Mouse (Mus musculus): ENCODE results near the gene Sgo2a. TPM values are rescaled to one million over a fixed set of nuclear protein-coding genes. Genes with fewer than 3 reads are reported as not detected.
"Not testable (repeated sequence)": the region's sequence is repeated elsewhere in the genome, so short reads cannot be mapped to it uniquely, and the experiment has no call there.

The Sgo2a gene
- total RNA-seq, 4 experiments from 2014 or later = 3.7 to 4.9 (median 4.3) TPM

DNA sequence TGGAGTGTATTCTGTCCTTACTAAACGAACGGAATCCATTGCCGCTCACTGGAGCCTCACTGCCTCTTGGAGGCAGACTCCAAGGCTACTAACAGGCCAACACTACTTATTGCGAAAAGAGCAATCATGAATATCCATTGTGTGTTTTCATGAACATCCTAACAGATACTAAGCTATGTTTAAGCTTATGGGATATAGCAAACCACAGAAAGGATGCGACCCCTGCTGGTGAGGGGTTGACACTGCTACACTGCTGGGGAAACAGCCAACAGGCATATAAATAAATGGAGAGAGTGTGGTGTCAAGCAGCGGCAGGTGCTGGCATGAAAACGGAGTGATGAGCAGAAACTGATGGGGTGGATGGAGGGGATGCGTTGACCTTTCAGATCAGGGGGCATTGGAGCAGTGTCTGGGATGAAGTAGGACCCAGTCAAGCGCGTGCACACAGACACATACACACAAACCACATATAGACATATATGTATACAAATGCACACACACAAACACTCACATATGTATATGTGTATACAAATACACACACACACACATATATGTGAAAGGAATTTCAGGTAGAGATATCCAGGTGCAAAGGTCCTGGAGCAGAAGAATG is 35.5 kb downstream of the Sgo2a start:
- peak; percentile 52 for DNase-seq (ENCODE audit: low spot score)

DNA sequence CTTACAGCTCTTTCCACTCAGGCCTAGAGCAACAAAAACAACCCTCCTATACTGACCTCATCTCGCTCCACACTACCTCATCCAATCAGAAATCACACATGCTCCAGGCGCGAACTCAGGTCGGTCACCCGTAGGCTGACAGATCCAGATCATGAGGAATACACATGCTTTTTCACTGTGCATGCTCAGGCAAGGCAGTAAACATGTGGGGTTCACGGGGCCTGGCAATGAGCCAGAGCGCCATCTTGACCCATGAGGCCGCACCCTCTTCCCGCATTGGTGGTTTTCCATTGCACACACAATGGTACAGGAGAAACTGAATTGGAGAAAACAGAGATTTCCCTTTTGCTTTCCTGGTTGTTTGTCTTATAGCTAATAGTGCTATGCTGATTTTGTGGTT is 41.5 kb downstream of the Sgo2a start:
- not testable (repeated sequence) for DNase-seq (ENCODE audit: low spot score)

DNA sequence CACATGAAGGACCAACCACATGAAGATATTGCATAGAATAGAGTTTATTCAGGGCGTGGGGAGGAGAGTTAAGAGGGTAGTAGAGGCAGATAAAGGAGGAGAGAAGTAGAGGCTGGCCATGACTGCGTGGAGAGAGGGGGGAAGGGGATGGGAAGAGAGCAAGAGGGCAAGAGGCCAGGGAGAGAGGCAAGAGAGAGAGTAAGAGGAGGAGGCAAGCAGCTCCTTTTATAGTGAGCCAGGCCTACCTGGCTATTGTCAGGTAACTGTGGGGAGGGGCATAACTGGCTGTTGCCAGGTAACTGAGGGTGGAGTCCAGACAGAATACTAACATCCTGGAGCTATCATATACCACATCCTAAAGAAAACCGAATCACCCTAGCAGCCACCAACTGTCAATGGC is 49.3 kb downstream of the Sgo2a start:
- no peak for DNase-seq (ENCODE audit: low spot score)

- DNase-seq (ENCODE audit: low spot score) = no peak
Observed at GRCm38 (mm10) chr1:58045546-58045945, 49.8 kb downstream of the Sgo2a start.

DNA sequence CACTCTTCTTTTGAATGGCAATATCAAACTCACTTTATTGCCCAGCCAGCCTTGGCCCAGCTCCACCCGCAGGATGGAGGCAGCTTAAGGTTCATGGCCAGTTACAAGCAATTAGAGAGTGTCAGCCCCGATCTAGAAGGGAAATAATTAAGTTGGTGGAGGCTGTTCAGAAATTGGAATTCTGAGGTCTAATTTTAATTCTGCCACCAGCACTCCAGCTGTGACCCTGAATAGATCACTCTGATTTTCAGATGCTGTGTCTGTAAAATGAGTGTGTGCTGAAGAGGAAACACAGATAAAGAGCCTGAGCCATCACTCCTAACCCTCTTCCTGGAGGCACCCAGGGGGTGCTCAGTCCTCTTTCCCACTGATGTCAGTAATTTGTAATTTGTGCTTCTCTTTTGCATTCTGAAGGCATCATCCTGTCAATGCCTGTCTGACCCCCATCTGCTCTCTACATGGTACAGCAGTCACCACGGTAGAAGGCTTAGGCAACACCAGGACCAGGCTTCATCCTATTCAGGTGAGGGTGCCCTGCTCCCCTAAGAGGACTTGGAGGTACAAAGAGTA is 51.0 kb downstream of the Sgo2a start:
- DNase-seq (ENCODE audit: low spot score) = no peak

DNA sequence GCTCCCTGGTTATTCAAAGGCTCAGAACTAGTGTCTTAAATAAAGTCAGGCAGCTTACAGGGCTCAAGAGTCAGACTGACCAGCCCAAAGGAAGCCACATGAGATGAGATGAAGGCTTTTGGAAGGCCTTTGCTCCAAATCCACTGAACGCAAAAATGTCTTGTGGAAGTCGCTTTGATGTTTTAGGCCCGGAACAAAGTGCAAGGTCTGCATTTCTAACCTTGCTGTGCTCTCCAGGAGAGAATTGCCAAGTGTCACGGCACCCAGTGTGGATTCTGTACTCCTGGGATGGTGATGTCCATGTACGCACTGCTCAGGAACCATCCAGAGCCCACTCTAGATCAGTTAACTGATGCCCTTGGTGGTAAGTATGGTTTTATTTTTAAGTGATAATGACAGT is 53.4 kb downstream of the Sgo2a start:
- no peak for DNase-seq (ENCODE audit: low spot score)

DNA sequence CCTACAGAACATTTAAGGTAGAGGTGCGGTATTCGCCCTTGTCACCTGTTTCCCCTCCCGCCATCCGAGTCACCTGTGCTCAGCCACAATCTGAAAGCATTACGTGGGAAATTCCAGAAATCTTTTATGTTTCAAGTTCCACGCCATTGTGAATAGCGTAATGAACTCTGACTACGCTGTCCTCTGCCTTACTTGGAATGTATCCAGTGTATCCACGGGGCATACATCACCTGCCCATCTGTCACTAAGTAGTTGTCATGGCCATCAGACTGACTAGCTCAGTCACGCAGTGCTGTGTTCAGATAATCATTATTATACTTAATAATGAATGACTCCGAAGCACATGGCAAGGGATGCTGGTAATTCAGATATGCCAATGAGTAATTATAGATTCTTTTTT is 59.8 kb downstream of the Sgo2a start:
- DNase-seq (ENCODE audit: low spot score) = no peak

- no peak for DNase-seq (ENCODE audit: low spot score)
Observed at GRCm38 (mm10) chr1:58056074-58056807, 60.5 kb downstream of the Sgo2a start.

- peak; percentile 31 for DNase-seq (ENCODE audit: low spot score)
Observed at GRCm38 (mm10) chr1:58056939-58057338, 61.2 kb downstream of the Sgo2a start.

DNA sequence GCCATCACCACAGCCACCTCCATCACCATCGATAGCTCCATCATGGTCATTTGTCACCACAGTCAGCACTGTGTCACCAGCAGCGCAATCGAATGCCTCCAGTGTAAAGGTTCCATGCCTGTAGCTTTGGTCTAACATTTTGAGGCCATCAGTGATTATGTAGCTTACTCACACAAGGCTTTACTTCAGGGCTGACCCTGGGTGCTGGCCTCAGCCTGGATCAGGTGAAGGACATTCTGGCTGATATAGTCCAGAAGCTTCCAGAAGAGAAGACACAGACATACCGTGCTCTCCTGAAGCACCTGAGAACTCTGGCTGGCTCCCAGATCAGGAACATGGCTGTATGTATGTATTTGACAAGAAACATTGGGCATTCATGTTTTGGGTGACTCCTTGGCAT is 63.1 kb downstream of the Sgo2a start:
- DNase-seq (ENCODE audit: low spot score) = no peak

DNA sequence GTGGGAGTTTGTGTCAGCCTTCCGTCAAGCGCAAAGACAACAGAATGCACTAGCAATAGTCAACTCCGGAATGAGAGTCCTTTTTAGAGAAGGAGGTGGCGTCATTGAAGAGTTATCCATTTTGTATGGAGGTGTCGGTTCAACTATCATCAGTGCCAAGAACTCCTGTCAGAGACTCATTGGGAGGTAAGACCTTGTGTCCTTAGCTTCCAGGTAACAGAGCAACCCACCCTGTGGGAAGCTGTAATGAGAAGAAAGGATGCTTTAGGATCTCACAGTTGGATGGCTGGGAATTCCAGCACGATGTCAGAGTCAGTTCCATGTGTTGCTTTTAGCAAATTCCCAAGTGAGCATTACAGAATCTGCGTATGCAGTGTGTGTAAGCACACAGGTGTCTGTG is 66.4 kb downstream of the Sgo2a start:
- no peak for DNase-seq (ENCODE audit: low spot score)

DNA sequence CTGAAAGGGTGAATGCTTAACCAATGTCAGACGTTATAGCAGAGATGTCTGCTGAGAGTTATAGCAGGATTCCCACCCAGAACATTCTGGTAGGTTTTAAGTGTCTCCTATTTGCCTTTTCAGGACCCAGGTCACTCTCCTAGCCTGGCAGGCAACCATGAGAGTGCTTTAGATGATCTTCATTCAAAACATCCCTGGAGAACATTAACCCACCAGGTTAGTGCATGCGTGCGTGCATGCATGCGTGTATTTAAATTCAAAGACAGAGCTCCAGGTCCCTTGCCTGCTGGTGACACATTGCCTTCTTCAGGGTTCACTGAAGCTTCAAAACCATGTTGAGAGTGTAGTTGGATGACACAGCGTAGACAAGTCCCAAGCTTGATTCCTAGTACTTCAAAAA is 69.4 kb downstream of the Sgo2a start:
- DNase-seq (ENCODE audit: low spot score) = no peak

DNA sequence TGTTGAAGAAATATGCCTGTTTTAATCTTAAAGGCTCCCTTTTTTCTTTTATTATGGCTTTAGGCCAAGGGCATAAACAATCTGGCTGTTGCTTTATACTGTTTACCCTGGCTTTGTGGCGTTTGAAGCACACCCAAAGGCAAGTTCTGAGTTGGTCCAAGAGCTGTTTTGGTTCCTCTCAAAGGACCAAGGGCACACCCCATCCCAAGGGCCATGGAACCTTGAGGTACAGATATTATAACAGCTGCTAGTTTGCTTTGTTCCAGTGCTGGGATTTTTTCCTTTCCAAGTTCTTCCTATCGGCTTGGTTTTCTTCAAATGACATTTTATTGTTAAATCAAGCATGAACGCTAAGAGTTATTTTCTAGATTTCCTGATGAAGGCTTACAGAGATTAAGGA is 69.8 kb downstream of the Sgo2a start:
- DNase-seq (ENCODE audit: low spot score) = peak; percentile 58

DNA sequence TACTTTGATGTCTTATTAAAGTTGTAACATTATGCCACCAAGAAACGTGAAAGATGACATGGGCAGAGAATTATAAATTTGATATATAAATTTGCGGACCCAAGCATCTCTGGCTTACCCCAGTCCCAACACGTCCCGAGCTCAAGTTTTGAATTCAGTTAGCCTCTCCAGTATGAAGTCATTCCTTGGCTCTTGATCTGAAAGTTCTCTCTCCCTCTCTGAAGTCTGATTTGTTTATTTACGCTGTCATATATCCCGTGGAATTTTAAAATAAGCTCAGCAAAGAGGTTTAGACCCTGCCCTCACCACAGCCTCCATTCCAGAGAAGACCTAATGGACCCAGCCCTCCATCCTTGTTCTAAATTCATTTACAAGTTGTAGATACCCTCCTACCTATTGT is 73.4 kb downstream of the Sgo2a start:
- DNase-seq (ENCODE audit: low spot score) = no peak

GRCm38 (mm10) chr1:58070091-58070490 is 74.3 kb downstream of the Sgo2a start:
- DNase-seq (ENCODE audit: low spot score) = no peak

DNA sequence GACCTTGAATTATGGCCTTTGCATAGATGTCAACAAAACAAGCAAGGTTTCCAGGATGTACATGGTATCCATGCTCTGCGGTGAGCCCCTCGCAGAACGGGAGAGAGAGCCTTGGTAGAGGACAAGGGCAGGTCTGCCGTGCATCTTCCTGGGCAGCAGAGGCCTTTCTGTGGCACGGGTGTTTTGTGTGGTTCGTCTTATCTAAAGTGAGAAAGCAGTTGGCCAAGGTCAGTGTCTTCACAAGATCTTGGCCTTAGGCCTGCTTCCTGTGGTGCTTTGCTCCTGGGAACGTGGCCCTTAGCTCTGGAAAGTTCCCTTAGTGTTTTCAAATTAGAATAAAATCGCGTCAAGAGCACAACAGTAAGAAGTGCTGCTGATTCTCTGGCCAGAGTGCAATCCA is 75.2 kb downstream of the Sgo2a start:
- DNase-seq (ENCODE audit: low spot score) = no peak

GRCm38 (mm10) chr1:58071509-58071908 is 75.7 kb downstream of the Sgo2a start:
- no peak for DNase-seq (ENCODE audit: low spot score)

- DNase-seq (ENCODE audit: low spot score) = no peak
Observed at GRCm38 (mm10) chr1:58072416-58072815, 76.6 kb downstream of the Sgo2a start.

- no peak for DNase-seq (ENCODE audit: low spot score)
Observed at GRCm38 (mm10) chr1:58072991-58073730, 77.4 kb downstream of the Sgo2a start.

DNA sequence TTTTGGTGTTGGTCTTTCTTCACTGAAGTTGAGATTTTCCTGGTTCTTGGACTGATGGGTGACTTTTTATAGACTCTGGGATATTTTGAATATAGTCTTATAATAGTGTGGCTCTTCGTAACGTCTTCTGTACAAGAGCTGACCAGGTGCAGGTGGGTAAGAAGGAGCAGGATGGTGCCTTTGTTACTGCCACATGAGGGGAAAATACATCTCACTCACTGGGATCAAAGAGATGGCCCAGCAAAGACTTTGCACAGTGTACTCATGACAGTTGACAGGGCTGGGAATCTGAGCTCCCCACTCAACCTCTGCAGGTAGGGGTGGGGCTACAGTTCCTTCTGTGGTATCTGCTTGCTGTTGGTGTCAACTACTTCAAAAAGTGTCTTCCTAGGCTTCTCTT is 78.5 kb downstream of the Sgo2a start:
- DNase-seq (ENCODE audit: low spot score) = no peak
